Mouse (Mus musculus) spleen, adult 2 months (tissue): ENCODE data around the gene Kpna1.

Experiments used
- CTCF ChIP-seq: fragments of 200-500 bp; IDR thresholded peaks from 2 replicates; pipeline ENCODE4 v1.5.1; 2011; ENCODE audit warnings: mild to moderate bottlenecking, inconsistent platforms; ENCODE audit not compliant: insufficient read depth, insufficient read length, insufficient replicate concordance; ENCODE audit errors: extremely low read depth
- POLR2A ChIP-seq: fragments of 200-500 bp; IDR thresholded peaks from 2 replicates; pipeline ENCODE4 v1.6.1; 2011; ENCODE audit warnings: low read depth, low read length, inconsistent platforms

GRCm38 (mm10) chr16:35982506-35982901 is 4.0 kb downstream of the Kpna1 start:
- TF ChIP-seq CTCF, result no peak
- no peak for TF ChIP-seq POLR2A
